Mouse (Mus musculus) small intestine, adult 2 months (tissue): ENCODE results near the gene Icam1.

ENCODE experiments used
- CTCF ChIP-seq: fragments of 200-500 bp; IDR thresholded peaks from 2 replicates; pipeline ENCODE4 v1.5.1; 2012; ENCODE audit warnings: low read depth, mild to moderate bottlenecking, control low read depth, inconsistent platforms, low read length, moderate library complexity, mixed read lengths; ENCODE audit not compliant: insufficient replicate concordance, insufficient read length; ENCODE audit errors: extremely low read depth
- POLR2A ChIP-seq: fragments of 200-500 bp; IDR thresholded peaks from 2 replicates; pipeline ENCODE4 v1.6.1; 2012; ENCODE audit warnings: low read depth, mild to moderate bottlenecking, control low read depth, inconsistent platforms, low read length, moderate library complexity

- TF ChIP-seq CTCF (no peak), POLR2A (no peak)
Observed at GRCm38 (mm10) chr9:21039779-21040178, 24.0 kb downstream of the Icam1 start.
